Mouse (Mus musculus) embryonic fibroblast, embryonic 13.5 days (primary cell): ENCODE measurements around the gene Leng9.

ENCODE experiments used
- CTCF ChIP-seq: IDR thresholded peaks from 2 replicates; pipeline ENCODE4 v1.5.1; 2011; ENCODE audit warnings: mild to moderate bottlenecking, control low read depth, low read length, moderate library complexity, borderline replicate concordance; ENCODE audit not compliant: insufficient read depth
- POLR2A ChIP-seq: IDR thresholded peaks from 2 replicates; pipeline ENCODE4 v1.6.1; 2011; ENCODE audit warnings: low read depth, mild to moderate bottlenecking, control low read depth, low read length, moderate library complexity

DNA sequence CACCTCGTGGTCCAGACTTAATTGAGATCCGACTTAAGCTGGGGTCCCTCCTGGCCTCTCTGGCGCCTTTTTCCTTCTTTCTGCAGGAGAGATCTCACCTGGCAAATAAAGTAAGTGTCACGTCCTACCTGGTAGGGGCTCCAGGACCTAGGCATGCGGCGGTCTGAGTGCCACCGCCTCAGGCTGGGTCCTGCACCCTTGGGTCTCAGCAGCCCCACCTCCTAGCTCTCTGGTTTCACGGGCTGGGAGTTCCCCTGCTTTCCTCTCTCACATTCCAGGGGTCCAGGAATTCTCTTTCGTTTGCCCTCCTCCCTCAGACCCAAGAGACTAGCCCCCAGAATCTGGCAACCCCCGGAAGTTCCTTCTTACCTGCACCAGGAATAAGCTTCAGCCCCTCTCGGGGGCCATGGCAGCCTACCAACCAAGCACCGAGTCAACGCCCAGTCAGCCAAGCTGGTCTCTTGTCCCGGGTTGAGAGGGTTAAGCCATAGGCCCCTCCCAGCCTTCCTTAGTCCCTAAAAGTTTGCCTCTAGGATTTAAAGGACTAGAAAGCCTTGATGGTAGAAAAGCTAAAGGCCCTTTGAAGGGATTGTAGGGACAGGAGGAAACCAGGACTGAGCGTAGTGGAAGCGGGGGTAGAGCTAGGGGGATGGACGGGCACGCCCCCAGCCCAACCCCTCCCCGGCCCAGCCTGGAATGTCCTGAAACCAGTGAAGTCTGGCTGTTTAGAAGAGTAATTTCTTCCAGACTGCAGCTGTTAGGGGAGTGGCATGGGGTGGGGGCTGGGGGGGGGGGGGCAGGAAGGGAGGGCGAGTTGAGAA lies 14.1 kb upstream of the Leng9 start, which contains the start of gene Cdc42ep5:
- TF ChIP-seq POLR2A, result peak; percentile 51
- no peak for TF ChIP-seq CTCF
